Mouse (Mus musculus): Measurements from ENCODE around the gene Ephb1. TPM values are rescaled to one million over a fixed set of nuclear protein-coding genes. Genes with fewer than 3 reads are reported as not detected.
A peak's percentile ranks its signal among the peaks of the same experiment; 100 is the strongest.

The Ephb1 gene
- polyA plus RNA-seq, 1 experiment from 2014 or later, result 18.8 TPM

- DNase-seq (ENCODE audit: low spot score, missing footprints) (no peak), ATAC-seq (ENCODE audit: low FRiP score) (no peak)
- Histone ChIP-seq H3K4me2 (no peak overlapping the region), H3K27ac (ENCODE audit: low read depth, low read length) (no peak overlapping the region), H3K27me3 (ENCODE audit: control insufficient read depth, insufficient read depth, low read length) (no peaks in the 10 kb centered on the region), H3K4me1 (ENCODE audit: control insufficient read depth, insufficient read depth, low read length) (no peaks in the 10 kb centered on the region), H3K9ac (ENCODE audit: low read length) (no peak overlapping the region), H3K9me3 (ENCODE audit: control insufficient read depth, low read length) (no peaks in the 10 kb centered on the region), H3K4me3 (ENCODE audit: low read depth, low read length) (no peak overlapping the region), H3K36me3 (ENCODE audit: control insufficient read depth, insufficient read depth, low read length) (no peaks in the 10 kb centered on the region)
- 80% methylated on average over 7 of the region's 7 CpGs for WGBS
Measured at GRCm38 (mm10) chr9:102169706-102170105, 184.8 kb downstream of the Ephb1 start.

- Histone ChIP-seq H3K27ac (ENCODE audit: low read depth, low read length) (no peak overlapping the region), H3K4me2 (no peak overlapping the region), H3K9me3 (ENCODE audit: control insufficient read depth, low read length) (no peaks in the 10 kb centered on the region), H3K27me3 (ENCODE audit: control insufficient read depth, insufficient read depth, low read length) (no peaks in the 10 kb centered on the region), H3K36me3 (ENCODE audit: control insufficient read depth, insufficient read depth, low read length) (no peaks in the 10 kb centered on the region), H3K4me3 (ENCODE audit: low read depth, low read length) (no peak overlapping the region), H3K4me1 (ENCODE audit: control insufficient read depth, insufficient read depth, low read length) (no peaks in the 10 kb centered on the region), H3K9ac (ENCODE audit: low read length) (no peak overlapping the region)
- no peak for DNase-seq (ENCODE audit: low spot score, missing footprints)
- WGBS, result 85% methylated on average over 3 of the region's 3 CpGs
- ATAC-seq (ENCODE audit: low FRiP score), result no peak
Measured at GRCm38 (mm10) chr9:102155876-102156275, 198.6 kb downstream of the Ephb1 start.

GRCm38 (mm10) chr9:102139181-102139580 lies 215.3 kb downstream of the Ephb1 start:
- Histone ChIP-seq H3K4me2 (no peak overlapping the region), H3K36me3 (ENCODE audit: control insufficient read depth, insufficient read depth, low read length) (no peaks in the 10 kb centered on the region), H3K9ac (ENCODE audit: low read length) (no peak overlapping the region), H3K27ac (ENCODE audit: low read depth, low read length) (no peak overlapping the region), H3K4me3 (ENCODE audit: low read depth, low read length) (no peak overlapping the region), H3K27me3 (ENCODE audit: control insufficient read depth, insufficient read depth, low read length) (no peaks in the 10 kb centered on the region), H3K9me3 (ENCODE audit: control insufficient read depth, low read length) (no peaks in the 10 kb centered on the region), H3K4me1 (ENCODE audit: control insufficient read depth, insufficient read depth, low read length) (no peaks in the 10 kb centered on the region)
- DNase-seq (ENCODE audit: low spot score, missing footprints) (no peak), ATAC-seq (ENCODE audit: low FRiP score) (no peak)
- WGBS, result 91% methylated on average over 4 of the region's 4 CpGs

GRCm38 (mm10) chr9:102138671-102139070 lies 215.8 kb downstream of the Ephb1 start:
- no peaks in the 10 kb centered on the region for H3K4me1 ChIP-seq (ENCODE audit: control insufficient read depth, insufficient read depth, low read length)
- no peaks in the 10 kb centered on the region for H3K9me3 ChIP-seq (ENCODE audit: control insufficient read depth, low read length)
- H3K4me2 ChIP-seq, result no peak overlapping the region
- H3K36me3 ChIP-seq (ENCODE audit: control insufficient read depth, insufficient read depth, low read length), result no peaks in the 10 kb centered on the region
- 61% methylated on average over 7 of the region's 7 CpGs for WGBS
- no peaks in the 10 kb centered on the region for H3K27me3 ChIP-seq (ENCODE audit: control insufficient read depth, insufficient read depth, low read length)
- H3K27ac ChIP-seq (ENCODE audit: low read depth, low read length), result no peak overlapping the region
- H3K9ac ChIP-seq (ENCODE audit: low read length), result no peak overlapping the region
- DNase-seq (ENCODE audit: low spot score, missing footprints) (no peak), ATAC-seq (ENCODE audit: low FRiP score) (no peak)
- H3K4me3 ChIP-seq (ENCODE audit: low read depth, low read length), result no peak overlapping the region

- H3K27ac ChIP-seq (ENCODE audit: low read depth, low read length), result no peak overlapping the region
- H3K4me3 ChIP-seq (ENCODE audit: low read depth, low read length), result no peak overlapping the region
- no peak overlapping the region for H3K9ac ChIP-seq (ENCODE audit: low read length)
- ATAC-seq (ENCODE audit: low FRiP score), result no peak
- no peaks in the 10 kb centered on the region for H3K27me3 ChIP-seq (ENCODE audit: control insufficient read depth, insufficient read depth, low read length)
- H3K9me3 ChIP-seq (ENCODE audit: control insufficient read depth, low read length), result no peaks in the 10 kb centered on the region
- H3K4me2 ChIP-seq, result no peak overlapping the region
- no peaks in the 10 kb centered on the region for H3K4me1 ChIP-seq (ENCODE audit: control insufficient read depth, insufficient read depth, low read length)
- no peaks in the 10 kb centered on the region for H3K36me3 ChIP-seq (ENCODE audit: control insufficient read depth, insufficient read depth, low read length)
- no peak for DNase-seq (ENCODE audit: low spot score, missing footprints)
Measured at GRCm38 (mm10) chr9:102138187-102138586, 216.3 kb downstream of the Ephb1 start.

GRCm38 (mm10) chr9:102130506-102130905 lies 224.0 kb downstream of the Ephb1 start:
- ATAC-seq (ENCODE audit: low FRiP score) (no peak), DNase-seq (ENCODE audit: low spot score, missing footprints) (no peak)
- Histone ChIP-seq H3K9me3 (ENCODE audit: control insufficient read depth, low read length) (no peaks in the 10 kb centered on the region), H3K27me3 (ENCODE audit: control insufficient read depth, insufficient read depth, low read length) (no peaks in the 10 kb centered on the region), H3K27ac (ENCODE audit: low read depth, low read length) (no peak overlapping the region), H3K9ac (ENCODE audit: low read length) (no peak overlapping the region), H3K4me3 (ENCODE audit: low read depth, low read length) (no peak overlapping the region), H3K36me3 (ENCODE audit: control insufficient read depth, insufficient read depth, low read length) (no peaks in the 10 kb centered on the region), H3K4me2 (no peak overlapping the region), H3K4me1 (ENCODE audit: control insufficient read depth, insufficient read depth, low read length) (no peaks in the 10 kb centered on the region; the same call in 1 of the 2 replicates)

- Histone ChIP-seq H3K27me3 (ENCODE audit: control insufficient read depth, insufficient read depth, low read length) (peaks cover 4% of the 10 kb centered on the region), H3K27ac (ENCODE audit: low read depth, low read length) (no peak overlapping the region), H3K9me3 (ENCODE audit: control insufficient read depth, low read length) (no peaks in the 10 kb centered on the region), H3K9ac (ENCODE audit: low read length) (no peak overlapping the region), H3K36me3 (ENCODE audit: control insufficient read depth, insufficient read depth, low read length) (no peaks in the 10 kb centered on the region), H3K4me3 (ENCODE audit: low read depth, low read length) (no peak overlapping the region), H3K4me1 (ENCODE audit: control insufficient read depth, insufficient read depth, low read length) (peaks cover 18% of the 10 kb centered on the region), H3K4me2 (no peak overlapping the region)
- WGBS, result 33% methylated on average over 3 of the region's 3 CpGs
- DNase-seq (ENCODE audit: low spot score, missing footprints), result no peak
- no peak for ATAC-seq (ENCODE audit: low FRiP score)
Measured at GRCm38 (mm10) chr9:102126510-102126909, 228.0 kb downstream of the Ephb1 start.

- DNase-seq (ENCODE audit: low spot score, missing footprints) (peak; percentile 89), ATAC-seq (ENCODE audit: low FRiP score) (peak; percentile 83)
- Histone ChIP-seq H3K9me3 (ENCODE audit: control insufficient read depth, low read length) (no peaks in the 10 kb centered on the region), H3K36me3 (ENCODE audit: control insufficient read depth, insufficient read depth, low read length) (no peaks in the 10 kb centered on the region), H3K27ac (ENCODE audit: low read depth, low read length) (no peak overlapping the region), H3K4me3 (ENCODE audit: low read depth, low read length) (no peak overlapping the region), H3K4me1 (ENCODE audit: control insufficient read depth, insufficient read depth, low read length) (peaks cover 18% of the 10 kb centered on the region), H3K27me3 (ENCODE audit: control insufficient read depth, insufficient read depth, low read length) (peaks cover 4% of the 10 kb centered on the region), H3K9ac (ENCODE audit: low read length) (no peak overlapping the region), H3K4me2 (no peak overlapping the region)
- WGBS, result 5% methylated on average over 4 of the region's 4 CpGs
Measured at GRCm38 (mm10) chr9:102122880-102123453, 231.5 kb downstream of the Ephb1 start.

- DNase-seq (ENCODE audit: low spot score, missing footprints) (no peak), ATAC-seq (ENCODE audit: low FRiP score) (no peak)
- Histone ChIP-seq H3K36me3 (ENCODE audit: control insufficient read depth, insufficient read depth, low read length) (no peaks in the 10 kb centered on the region), H3K9ac (ENCODE audit: low read length) (no peak overlapping the region), H3K4me3 (ENCODE audit: low read depth, low read length) (no peak overlapping the region), H3K9me3 (ENCODE audit: control insufficient read depth, low read length) (no peaks in the 10 kb centered on the region), H3K27me3 (ENCODE audit: control insufficient read depth, insufficient read depth, low read length) (peaks cover 1% of the 10 kb centered on the region), H3K4me1 (ENCODE audit: control insufficient read depth, insufficient read depth, low read length) (peaks cover 16% of the 10 kb centered on the region), H3K4me2 (no peak overlapping the region), H3K27ac (ENCODE audit: low read depth, low read length) (no peak overlapping the region)
- 87% methylated on average over 3 of the region's 3 CpGs for WGBS
Measured at GRCm38 (mm10) chr9:102119422-102119821, 235.1 kb downstream of the Ephb1 start.
